Mouse (Mus musculus) olfactory bulb, adult 2 months (tissue): ENCODE results near the gene 1810046K07Rik. TPM values are rescaled to one million over a fixed set of nuclear protein-coding genes. Genes with fewer than 3 reads are reported as not detected.

Source experiments
- H3K27ac ChIP-seq: fragments of 200-500 bp; 2 replicates; pipeline ENCODE4 v1.5.1; 2012; ENCODE audit warnings: low read depth, low read length; ENCODE audit not compliant: insufficient read depth
- H3K4me1 ChIP-seq: fragments of 200-500 bp; 2 replicates; pipeline ENCODE4 v1.6.1; 2012; ENCODE audit warnings: low read length; ENCODE audit not compliant: control insufficient read depth, insufficient read depth
- H3K4me3 ChIP-seq: fragments of 200-500 bp; 2 replicates; pipeline ENCODE4 v1.5.1; 2012; ENCODE audit warnings: mild to moderate bottlenecking, low read depth, low read length, moderate library complexity; ENCODE audit not compliant: insufficient read depth
- CTCF ChIP-seq: fragments of 200-500 bp; IDR thresholded peaks from 2 replicates; pipeline ENCODE4 v1.5.1; 2012; ENCODE audit warnings: low read depth, mild to moderate bottlenecking, low read length, moderate library complexity; ENCODE audit not compliant: insufficient read depth
- POLR2A ChIP-seq: fragments of 200-500 bp; IDR thresholded peaks from 2 replicates; pipeline ENCODE4 v1.6.1; 2012; ENCODE audit warnings: mild to moderate bottlenecking, low read depth, low read length, moderate library complexity; ENCODE audit not compliant: insufficient read depth
- WGBS: fragments of 180-500 bp; shearing (Covaris S2); methylation state at CpG from one replicate; pipeline ENCODE4 v1.1.7; 2018; 5-methylcytosine and 5-hydroxymethylcytosine counted together
- polyA plus RNA-seq: library from polyadenylated mRNA; stranded (reverse); fragments of >200 nt; gene quantifications from 2 replicates; pipeline ENCODE4 v1.2.4, GENCODE M21; 2012; ENCODE audit warnings: low replicate concordance; ENCODE audit not compliant: missing spikeins, insufficient read depth, insufficient read length

Gene 1810046K07Rik
- polyA plus RNA-seq, 1 experiment: not detected

GRCm38 (mm10) chr9:51256780-51257502 is 71.8 kb downstream of the 1810046K07Rik start:
- Histone ChIP-seq H3K4me3 (no peak overlapping the region), H3K27ac (no peak overlapping the region), H3K4me1 (no peaks in the 10 kb centered on the region)
- TF ChIP-seq CTCF (no peak), POLR2A (no peak)
- 68% methylated on average over 4 of the region's 4 CpGs for WGBS

Other genes with a start within 250 kb of the 1810046K07Rik start
- gene 4833427G06Rik, start 226.8 kb downstream of the 1810046K07Rik start, polyA plus RNA-seq: not detected in 2 replicates
- gene Gm32742, start 163.4 kb downstream of the 1810046K07Rik start, polyA plus RNA-seq: not detected in 2 replicates
- gene Pou2af1, start 115.2 kb downstream of the 1810046K07Rik start, polyA plus RNA-seq: not detected in 2 replicates
- gene Colca2, start 50.3 kb downstream of the 1810046K07Rik start, polyA plus RNA-seq: not detected in 2 replicates